Mouse (Mus musculus): Measurements from ENCODE around the gene Casr. TPM values are rescaled to one million over a fixed set of nuclear protein-coding genes. Genes with fewer than 3 reads are reported as not detected.

Casr gene
- polyA plus RNA-seq, 1 experiment, result 0.05 TPM

GRCm38 (mm10) chr16:36582073-36582472 lies 20.1 kb upstream of the Casr start:
- Histone ChIP-seq H3K27me3 (ENCODE audit: control insufficient read depth, insufficient read depth, low read length) (no peaks in the 10 kb centered on the region), H3K36me3 (ENCODE audit: control insufficient read depth, insufficient read depth, low read length) (no peaks in the 10 kb centered on the region), H3K4me3 (ENCODE audit: low read depth, low read length) (no peak overlapping the region), H3K27ac (ENCODE audit: insufficient read depth, low read depth, low read length) (no peak overlapping the region), H3K4me1 (ENCODE audit: control insufficient read depth, insufficient read depth, insufficient read length, low read length) (no peaks in the 10 kb centered on the region)
- 75% methylated on average over 3 of the region's 3 CpGs for WGBS
- TF ChIP-seq CTCF (IDR thresholded peaks at IDR 0.05; ENCODE audit: extremely low read depth, insufficient read length, insufficient replicate concordance, low read depth, low read length) (no peak), POLR2A (IDR thresholded peaks at IDR 0.05; ENCODE audit: low read depth, low read length) (no peak)

GRCm38 (mm10) chr16:36571942-36572341 lies 10.0 kb upstream of the Casr start:
- H3K27me3 ChIP-seq (ENCODE audit: control insufficient read depth, insufficient read depth, low read length), result no peaks in the 10 kb centered on the region
- no peaks in the 10 kb centered on the region for H3K36me3 ChIP-seq (ENCODE audit: control insufficient read depth, insufficient read depth, low read length)
- no peak overlapping the region for H3K4me3 ChIP-seq (ENCODE audit: low read depth, low read length)
- H3K27ac ChIP-seq (ENCODE audit: insufficient read depth, low read depth, low read length), result no peak overlapping the region
- no peaks in the 10 kb centered on the region for H3K4me1 ChIP-seq (ENCODE audit: control insufficient read depth, insufficient read depth, insufficient read length, low read length)
- WGBS, result 60% methylated on average over 8 of the region's 8 CpGs
- TF ChIP-seq POLR2A (IDR thresholded peaks at IDR 0.05; ENCODE audit: low read depth, low read length), result no peak
- no peak for TF ChIP-seq CTCF (IDR thresholded peaks at IDR 0.05; ENCODE audit: extremely low read depth, insufficient read length, insufficient replicate concordance, low read depth, low read length)

- 61% methylated on average over 6 of the region's 6 CpGs for WGBS
- H3K4me3 ChIP-seq (ENCODE audit: low read depth, low read length), result no peak overlapping the region
- H3K4me1 ChIP-seq (ENCODE audit: control insufficient read depth, insufficient read depth, insufficient read length, low read length), result no peaks in the 10 kb centered on the region
- TF ChIP-seq CTCF (IDR thresholded peaks at IDR 0.05; ENCODE audit: extremely low read depth, insufficient read length, insufficient replicate concordance, low read depth, low read length), result no peak
- no peak for TF ChIP-seq POLR2A (IDR thresholded peaks at IDR 0.05; ENCODE audit: low read depth, low read length)
- H3K36me3 ChIP-seq (ENCODE audit: control insufficient read depth, insufficient read depth, low read length), result no peaks in the 10 kb centered on the region
- H3K27ac ChIP-seq (ENCODE audit: insufficient read depth, low read depth, low read length), result no peak overlapping the region
- H3K27me3 ChIP-seq (ENCODE audit: control insufficient read depth, insufficient read depth, low read length), result peaks cover 8% of the 10 kb centered on the region; the same call in 1 of the 2 replicates
These were observed 2.4 kb downstream of the Casr start for GRCm38 (mm10) chr16:36559573-36559972.

GRCm38 (mm10) chr16:36555672-36556165 lies 6.2 kb downstream of the Casr start:
- no peak overlapping the region for H3K4me3 ChIP-seq (ENCODE audit: low read depth, low read length)
- no peaks in the 10 kb centered on the region; the same call in 1 of the 2 replicates for H3K27me3 ChIP-seq (ENCODE audit: control insufficient read depth, insufficient read depth, low read length)
- no peak for TF ChIP-seq POLR2A (IDR thresholded peaks at IDR 0.05; ENCODE audit: low read depth, low read length)
- TF ChIP-seq CTCF (IDR thresholded peaks at IDR 0.05; ENCODE audit: extremely low read depth, insufficient read length, insufficient replicate concordance, low read depth, low read length), result no peak
- H3K36me3 ChIP-seq (ENCODE audit: control insufficient read depth, insufficient read depth, low read length), result no peaks in the 10 kb centered on the region
- WGBS, result 66% methylated on average over 10 of the region's 10 CpGs
- H3K4me1 ChIP-seq (ENCODE audit: control insufficient read depth, insufficient read depth, insufficient read length, low read length), result no peaks in the 10 kb centered on the region
- no peak overlapping the region for H3K27ac ChIP-seq (ENCODE audit: insufficient read depth, low read depth, low read length)

GRCm38 (mm10) chr16:36553624-36554023 lies 8.3 kb downstream of the Casr start:
- TF ChIP-seq POLR2A (IDR thresholded peaks at IDR 0.05; ENCODE audit: low read depth, low read length) (no peak), CTCF (IDR thresholded peaks at IDR 0.05; ENCODE audit: extremely low read depth, insufficient read length, insufficient replicate concordance, low read depth, low read length) (peak; percentile 51; the same call in 1 of the 2 replicates)
- Histone ChIP-seq H3K27ac (ENCODE audit: insufficient read depth, low read depth, low read length) (no peak overlapping the region), H3K4me1 (ENCODE audit: control insufficient read depth, insufficient read depth, insufficient read length, low read length) (no peaks in the 10 kb centered on the region), H3K36me3 (ENCODE audit: control insufficient read depth, insufficient read depth, low read length) (no peaks in the 10 kb centered on the region), H3K27me3 (ENCODE audit: control insufficient read depth, insufficient read depth, low read length) (no peaks in the 10 kb centered on the region), H3K4me3 (ENCODE audit: low read depth, low read length) (no peak overlapping the region)
- 96% methylated on average over 3 of the region's 3 CpGs for WGBS

GRCm38 (mm10) chr16:36545333-36545732 lies 16.6 kb downstream of the Casr start:
- WGBS, result 31% methylated on average over 4 of the region's 4 CpGs
- Histone ChIP-seq H3K27ac (ENCODE audit: insufficient read depth, low read depth, low read length) (no peak overlapping the region), H3K4me1 (ENCODE audit: control insufficient read depth, insufficient read depth, insufficient read length, low read length) (no peaks in the 10 kb centered on the region), H3K36me3 (ENCODE audit: control insufficient read depth, insufficient read depth, low read length) (no peaks in the 10 kb centered on the region), H3K27me3 (ENCODE audit: control insufficient read depth, insufficient read depth, low read length) (no peaks in the 10 kb centered on the region), H3K4me3 (ENCODE audit: low read depth, low read length) (no peak overlapping the region)
- TF ChIP-seq POLR2A (IDR thresholded peaks at IDR 0.05; ENCODE audit: low read depth, low read length) (no peak), CTCF (IDR thresholded peaks at IDR 0.05; ENCODE audit: extremely low read depth, insufficient read length, insufficient replicate concordance, low read depth, low read length) (no peak)

- H3K27ac ChIP-seq (ENCODE audit: insufficient read depth, low read depth, low read length), result no peak overlapping the region
- no peaks in the 10 kb centered on the region for H3K27me3 ChIP-seq (ENCODE audit: control insufficient read depth, insufficient read depth, low read length)
- 71% methylated on average over 3 of the region's 3 CpGs for whole genome bisulfite sequencing
- H3K36me3 ChIP-seq (ENCODE audit: control insufficient read depth, insufficient read depth, low read length), result no peaks in the 10 kb centered on the region
- no peaks in the 10 kb centered on the region for H3K4me1 ChIP-seq (ENCODE audit: control insufficient read depth, insufficient read depth, insufficient read length, low read length)
- TF ChIP-seq POLR2A (IDR thresholded peaks at IDR 0.05; ENCODE audit: low read depth, low read length), result no peak
- no peak for TF ChIP-seq CTCF (IDR thresholded peaks at IDR 0.05; ENCODE audit: extremely low read depth, insufficient read length, insufficient replicate concordance, low read depth, low read length)
- no peak overlapping the region for H3K4me3 ChIP-seq (ENCODE audit: low read depth, low read length)
These were observed 18.9 kb downstream of the Casr start for GRCm38 (mm10) chr16:36543091-36543490.

Data from small intestine, adult 2 months (tissue).